Mouse (Mus musculus): Measurements from ENCODE around the gene Slc12a5. TPM values are rescaled to one million over a fixed set of nuclear protein-coding genes. Genes with fewer than 3 reads are reported as not detected.
A peak's percentile ranks its signal among the peaks of the same experiment; 100 is the strongest.

Gene Slc12a5
- polyA plus RNA-seq, 1 experiment from 2014 or later = 0.55 TPM

GRCm38 (mm10) chr2:165009581-165009980 is 49.0 kb downstream of the Slc12a5 start:
- 90% methylated on average over 2 of the region's 2 CpGs for WGBS
- Histone ChIP-seq H3K36me3 (ENCODE audit: control insufficient read depth, insufficient read depth, low read length) (peaks cover 51% of the 10 kb centered on the region), H3K4me1 (replicated peaks; ENCODE audit: control insufficient read depth, insufficient read depth, low read length) (no peaks in the 10 kb centered on the region), H3K9me3 (ENCODE audit: control insufficient read depth, low read length) (no peaks in the 10 kb centered on the region), H3K4me3 (ENCODE audit: low read depth, low read length) (no peak overlapping the region), H3K9ac (ENCODE audit: low read depth, low read length) (no peak overlapping the region), H3K27ac (ENCODE audit: low read depth, low read length) (no peak overlapping the region), H3K4me2 (no peak overlapping the region), H3K27me3 (replicated peaks; ENCODE audit: control insufficient read depth, insufficient read depth, low read length) (no peaks in the 10 kb centered on the region)
- DNase-seq (ENCODE audit: low spot score) (no peak), ATAC-seq (replicated peaks; ENCODE audit: low FRiP score) (no peak)

DNA sequence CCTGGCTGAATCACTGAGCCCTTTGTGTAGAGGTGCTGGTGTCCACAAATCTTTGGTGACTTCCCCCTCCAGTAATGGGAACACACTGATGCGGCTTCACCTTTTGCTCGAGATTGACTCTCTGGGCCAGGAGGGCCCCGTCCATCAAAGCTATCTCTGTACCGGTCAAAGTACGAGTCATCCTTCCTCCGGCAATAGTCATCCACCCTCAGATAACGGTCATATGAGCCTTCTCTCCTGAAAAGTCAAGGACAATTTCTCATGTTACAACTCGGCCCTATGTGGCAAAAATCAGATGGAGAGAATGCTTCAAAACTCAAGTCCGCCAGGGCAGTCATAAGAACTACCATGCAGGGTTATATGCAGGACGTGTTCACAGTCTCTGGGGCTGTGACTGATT is 49.7 kb downstream of the Slc12a5 start:
- H3K4me1 ChIP-seq (replicated peaks; ENCODE audit: control insufficient read depth, insufficient read depth, low read length) = no peaks in the 10 kb centered on the region
- peaks cover 47% of the 10 kb centered on the region for H3K36me3 ChIP-seq (ENCODE audit: control insufficient read depth, insufficient read depth, low read length)
- H3K27me3 ChIP-seq (replicated peaks; ENCODE audit: control insufficient read depth, insufficient read depth, low read length) = no peaks in the 10 kb centered on the region
- no peak for DNase-seq (ENCODE audit: low spot score)
- no peak overlapping the region for H3K9ac ChIP-seq (ENCODE audit: low read depth, low read length)
- no peak overlapping the region for H3K4me2 ChIP-seq
- no peak overlapping the region for H3K4me3 ChIP-seq (ENCODE audit: low read depth, low read length)
- no peak overlapping the region for H3K27ac ChIP-seq (ENCODE audit: low read depth, low read length)
- no peaks in the 10 kb centered on the region for H3K9me3 ChIP-seq (ENCODE audit: control insufficient read depth, low read length)
- no peak for ATAC-seq (replicated peaks; ENCODE audit: low FRiP score)
- 56% methylated on average over 10 of the region's 10 CpGs for WGBS

DNA sequence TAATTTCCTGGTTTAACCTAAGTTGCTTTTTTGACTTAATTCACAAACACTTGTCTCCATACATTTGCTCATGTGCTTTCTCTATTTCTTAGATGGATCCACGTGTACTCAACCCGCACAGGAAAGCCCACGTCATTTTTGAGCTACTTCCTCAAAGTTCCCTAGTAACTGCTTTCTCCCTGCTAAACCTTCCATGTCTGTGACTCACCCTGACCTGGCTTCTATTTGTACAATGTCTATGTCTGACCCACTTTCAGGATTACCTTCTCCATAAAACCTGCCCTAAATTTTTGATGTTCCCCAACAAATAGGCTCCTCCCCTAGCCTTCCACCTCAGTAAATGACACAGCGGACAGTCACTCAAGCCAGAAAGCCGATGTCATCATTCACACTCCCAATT is 54.3 kb downstream of the Slc12a5 start:
- peaks cover 21% of the 10 kb centered on the region for H3K36me3 ChIP-seq (ENCODE audit: control insufficient read depth, insufficient read depth, low read length)
- no peaks in the 10 kb centered on the region for H3K4me1 ChIP-seq (replicated peaks; ENCODE audit: control insufficient read depth, insufficient read depth, low read length)
- H3K9me3 ChIP-seq (ENCODE audit: control insufficient read depth, low read length) = no peaks in the 10 kb centered on the region
- WGBS = 72% methylated on average over 5 of the region's 5 CpGs
- H3K4me2 ChIP-seq = no peak overlapping the region
- H3K27me3 ChIP-seq (replicated peaks; ENCODE audit: control insufficient read depth, insufficient read depth, low read length) = no peaks in the 10 kb centered on the region
- ATAC-seq (replicated peaks; ENCODE audit: low FRiP score) (no peak), DNase-seq (ENCODE audit: low spot score) (no peak)
- H3K9ac ChIP-seq (ENCODE audit: low read depth, low read length) = no peak overlapping the region
- no peak overlapping the region for H3K27ac ChIP-seq (ENCODE audit: low read depth, low read length)
- no peak overlapping the region for H3K4me3 ChIP-seq (ENCODE audit: low read depth, low read length)

DNA sequence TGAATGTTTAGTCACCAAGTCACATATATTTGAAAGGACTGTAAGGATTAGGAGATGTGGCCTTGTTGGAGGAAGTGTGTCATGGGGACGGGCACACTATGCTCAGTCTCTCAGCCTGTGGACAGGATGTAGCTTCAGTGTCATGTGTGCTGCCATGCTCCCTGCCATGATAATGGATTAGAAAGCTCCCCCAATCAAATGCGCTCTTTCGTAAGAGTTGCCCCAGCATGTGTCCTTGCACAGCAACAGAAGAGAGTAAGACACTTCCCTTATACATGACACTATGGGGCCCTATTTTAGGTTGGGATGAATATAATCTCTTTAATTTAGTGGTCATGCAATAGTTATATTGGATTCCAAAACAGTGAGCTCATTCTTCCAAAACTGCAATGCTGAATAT is 59.9 kb downstream of the Slc12a5 start:
- ATAC-seq (replicated peaks; ENCODE audit: low FRiP score) = no peak
- H3K27ac ChIP-seq (ENCODE audit: low read depth, low read length) = no peak overlapping the region
- H3K9ac ChIP-seq (ENCODE audit: low read depth, low read length) = no peak overlapping the region
- 83% methylated on average over 3 of the region's 3 CpGs for WGBS
- H3K4me2 ChIP-seq = no peak overlapping the region
- peaks cover 5% of the 10 kb centered on the region; the same call in 1 of the 2 replicates for H3K36me3 ChIP-seq (ENCODE audit: control insufficient read depth, insufficient read depth, low read length)
- H3K27me3 ChIP-seq (replicated peaks; ENCODE audit: control insufficient read depth, insufficient read depth, low read length) = no peaks in the 10 kb centered on the region
- DNase-seq (ENCODE audit: low spot score) = no peak
- H3K4me3 ChIP-seq (ENCODE audit: low read depth, low read length) = no peak overlapping the region
- H3K9me3 ChIP-seq (ENCODE audit: control insufficient read depth, low read length) = no peaks in the 10 kb centered on the region
- no peaks in the 10 kb centered on the region for H3K4me1 ChIP-seq (replicated peaks; ENCODE audit: control insufficient read depth, insufficient read depth, low read length)

GRCm38 (mm10) chr2:165027163-165027562 is 66.6 kb downstream of the Slc12a5 start:
- Histone ChIP-seq H3K4me3 (ENCODE audit: low read depth, low read length) (no peak overlapping the region), H3K36me3 (ENCODE audit: control insufficient read depth, insufficient read depth, low read length) (peaks cover 5% of the 10 kb centered on the region; the same call in 1 of the 2 replicates), H3K27ac (ENCODE audit: low read depth, low read length) (no peak overlapping the region), H3K4me2 (no peak overlapping the region), H3K4me1 (replicated peaks; ENCODE audit: control insufficient read depth, insufficient read depth, low read length) (no peaks in the 10 kb centered on the region), H3K27me3 (replicated peaks; ENCODE audit: control insufficient read depth, insufficient read depth, low read length) (no peaks in the 10 kb centered on the region), H3K9me3 (ENCODE audit: control insufficient read depth, low read length) (no peaks in the 10 kb centered on the region), H3K9ac (ENCODE audit: low read depth, low read length) (no peak overlapping the region)
- DNase-seq (ENCODE audit: low spot score) = no peak
- no peak for ATAC-seq (replicated peaks; ENCODE audit: low FRiP score)
- 66% methylated on average over 1 of the region's 1 CpGs for whole genome bisulfite sequencing

DNA sequence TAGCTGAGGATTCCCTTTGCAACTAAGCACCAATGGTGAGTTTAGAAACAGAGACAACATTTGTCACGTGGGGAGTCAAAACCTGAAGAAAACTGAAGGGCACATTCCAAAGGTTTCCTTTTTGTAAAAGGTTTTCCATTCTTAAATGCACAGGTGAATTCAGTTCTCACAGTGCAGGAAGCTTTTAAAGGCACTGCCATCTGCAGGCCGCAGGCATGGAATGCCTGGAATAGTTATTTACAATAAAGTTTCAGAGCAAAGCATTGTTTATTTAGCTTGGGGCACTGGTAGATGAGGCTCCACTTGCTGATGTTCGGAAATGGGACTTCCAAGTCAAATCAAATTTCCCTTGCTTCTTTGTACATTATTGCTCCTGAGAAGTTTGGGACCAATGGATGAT is 71.9 kb downstream of the Slc12a5 start:
- Histone ChIP-seq H3K4me2 (peak overlapping the region; percentile 73), H3K9ac (ENCODE audit: low read depth, low read length) (no peak overlapping the region), H3K4me3 (ENCODE audit: low read depth, low read length) (peak overlapping the region; percentile 94; the same call in 1 of the 2 replicates), H3K4me1 (replicated peaks; ENCODE audit: control insufficient read depth, insufficient read depth, low read length) (peaks cover 12% of the 10 kb centered on the region), H3K9me3 (ENCODE audit: control insufficient read depth, low read length) (no peaks in the 10 kb centered on the region), H3K36me3 (ENCODE audit: control insufficient read depth, insufficient read depth, low read length) (no peaks in the 10 kb centered on the region), H3K27ac (ENCODE audit: low read depth, low read length) (no peak overlapping the region), H3K27me3 (replicated peaks; ENCODE audit: control insufficient read depth, insufficient read depth, low read length) (no peaks in the 10 kb centered on the region)
- DNase-seq (ENCODE audit: low spot score) (no peak), ATAC-seq (replicated peaks; ENCODE audit: low FRiP score) (no peak)
- 61% methylated on average over 3 of the region's 3 CpGs for WGBS

DNA sequence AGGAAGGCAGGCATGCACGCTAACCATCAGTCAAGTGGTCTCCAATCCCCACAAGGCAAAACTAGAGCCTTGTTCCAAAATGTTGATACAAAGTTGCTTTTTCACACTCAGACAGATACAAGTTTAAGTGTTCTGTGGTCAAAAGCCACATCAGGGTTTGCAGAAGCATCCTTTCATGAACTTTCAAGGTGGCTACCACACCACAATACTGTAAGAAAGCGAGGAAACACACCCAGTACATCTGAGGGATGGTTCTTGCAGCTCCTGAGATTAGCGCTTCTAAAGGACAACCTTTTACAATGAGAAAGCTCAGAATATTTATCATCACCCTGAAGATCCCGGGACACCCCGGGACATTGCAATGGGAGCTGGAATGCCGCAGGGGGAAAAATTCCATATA is 72.7 kb downstream of the Slc12a5 start:
- no peaks in the 10 kb centered on the region for H3K27me3 ChIP-seq (replicated peaks; ENCODE audit: control insufficient read depth, insufficient read depth, low read length)
- no peak overlapping the region for H3K27ac ChIP-seq (ENCODE audit: low read depth, low read length)
- peak overlapping the region; percentile 73 for H3K4me2 ChIP-seq
- ATAC-seq (replicated peaks; ENCODE audit: low FRiP score) = no peak
- DNase-seq (ENCODE audit: low spot score) = no peak
- H3K36me3 ChIP-seq (ENCODE audit: control insufficient read depth, insufficient read depth, low read length) = no peaks in the 10 kb centered on the region
- H3K4me1 ChIP-seq (replicated peaks; ENCODE audit: control insufficient read depth, insufficient read depth, low read length) = peaks cover 12% of the 10 kb centered on the region
- peak overlapping the region; percentile 94 for H3K4me3 ChIP-seq (ENCODE audit: low read depth, low read length)
- peak overlapping the region; percentile 97 for H3K9ac ChIP-seq (ENCODE audit: low read depth, low read length)
- H3K9me3 ChIP-seq (ENCODE audit: control insufficient read depth, low read length) = no peaks in the 10 kb centered on the region
- WGBS = 65% methylated on average over 6 of the region's 6 CpGs

DNA sequence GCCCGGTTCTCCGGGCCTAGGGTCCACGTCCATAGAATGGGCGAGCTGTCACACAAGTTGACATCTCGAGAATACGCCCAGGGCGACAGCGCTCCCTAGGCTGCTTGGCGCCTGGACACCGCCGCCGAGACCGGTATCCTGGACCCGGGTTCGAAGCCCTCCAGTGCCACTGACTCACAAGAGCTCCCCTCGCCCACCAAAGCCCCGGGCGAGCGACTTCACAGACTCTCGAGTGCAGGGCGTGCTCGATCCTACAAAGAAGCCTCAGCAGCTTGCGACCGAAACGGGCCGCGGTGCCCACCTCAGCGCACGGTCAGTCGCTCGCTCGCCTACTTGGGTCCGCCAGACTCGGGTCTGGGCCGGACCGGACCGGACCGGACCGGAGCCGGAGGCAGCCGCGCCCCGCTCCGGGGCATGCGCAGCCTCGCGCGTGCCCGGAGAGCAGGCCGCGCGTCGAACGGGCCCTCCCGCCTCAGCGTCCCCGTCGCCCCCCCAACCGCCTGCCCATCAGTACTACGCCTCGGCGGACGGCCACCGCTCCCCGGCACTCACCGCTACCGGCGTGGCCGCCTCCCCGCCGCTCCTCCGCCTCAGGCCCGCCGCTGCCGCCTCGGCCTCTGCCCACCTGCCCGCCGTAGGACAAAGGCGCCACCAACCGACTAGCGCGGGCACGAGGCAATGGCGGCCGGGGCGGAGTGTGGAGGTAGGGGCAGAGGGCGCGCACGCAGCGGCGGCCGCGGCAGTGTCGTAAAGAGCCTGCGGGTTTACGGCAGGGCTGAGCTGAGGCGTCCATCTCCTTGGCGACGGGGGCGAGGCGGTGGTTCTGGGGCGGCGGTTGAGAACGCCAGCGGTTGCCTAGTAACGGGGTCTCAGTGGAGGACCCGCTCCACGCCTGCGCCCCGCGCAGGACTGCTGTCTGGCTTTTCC is 73.8 kb downstream of the Slc12a5 start, which contains the start of gene Ncoa5:
Gene Ncoa5 (minus strand): TSS at position 737 of the 927 bp plus-strand sequence.
- peak within 1 kb of the TSS; percentile 55; the same call in 1 of the 2 replicates for H3K27ac ChIP-seq (ENCODE audit: low read depth, low read length)
- peaks cover 12% of the 10 kb centered on the region for H3K4me1 ChIP-seq (replicated peaks; ENCODE audit: control insufficient read depth, insufficient read depth, low read length)
- under 1% methylated on average over 98 of the region's 111 CpGs for WGBS
- DNase-seq (ENCODE audit: low spot score) (peak; percentile 99), ATAC-seq (replicated peaks; ENCODE audit: low FRiP score) (peak; percentile 96)
- no peaks in the 10 kb centered on the region for H3K27me3 ChIP-seq (replicated peaks; ENCODE audit: control insufficient read depth, insufficient read depth, low read length)
- peak within 1 kb of the TSS; percentile 73 for H3K4me2 ChIP-seq
- no peaks in the 10 kb centered on the region for H3K9me3 ChIP-seq (ENCODE audit: control insufficient read depth, low read length)
- peak within 1 kb of the TSS; percentile 97 for H3K9ac ChIP-seq (ENCODE audit: low read depth, low read length)
- H3K4me3 ChIP-seq (ENCODE audit: low read depth, low read length) = peak within 1 kb of the TSS; percentile 94
- no peaks in the 10 kb centered on the region for H3K36me3 ChIP-seq (ENCODE audit: control insufficient read depth, insufficient read depth, low read length)

DNA sequence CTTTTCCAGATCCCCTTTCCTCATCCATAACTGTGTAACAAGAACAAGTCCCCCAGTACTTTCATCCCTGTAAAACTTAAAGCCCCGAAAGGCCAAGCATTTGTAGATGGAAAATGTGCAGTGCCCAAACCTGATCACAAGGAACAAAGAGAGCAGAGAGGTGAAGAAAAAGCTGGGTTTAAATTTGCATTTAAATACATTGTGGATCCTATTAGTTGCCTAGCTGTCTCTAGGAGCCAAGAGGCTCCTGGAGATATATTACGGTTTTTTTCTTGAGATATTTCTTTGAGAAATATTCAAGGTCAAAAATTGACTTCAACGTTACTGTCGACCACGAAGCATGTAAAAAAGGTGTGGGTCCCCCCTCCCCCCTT is 74.4 kb downstream of the Slc12a5 start:
- 52% methylated on average over 5 of the region's 5 CpGs for WGBS
- H3K4me3 ChIP-seq (ENCODE audit: low read depth, low read length) = peak overlapping the region; percentile 94
- peak overlapping the region; percentile 73 for H3K4me2 ChIP-seq
- H3K27me3 ChIP-seq (replicated peaks; ENCODE audit: control insufficient read depth, insufficient read depth, low read length) = no peaks in the 10 kb centered on the region
- H3K9me3 ChIP-seq (ENCODE audit: control insufficient read depth, low read length) = no peaks in the 10 kb centered on the region
- peaks cover 12% of the 10 kb centered on the region for H3K4me1 ChIP-seq (replicated peaks; ENCODE audit: control insufficient read depth, insufficient read depth, low read length)
- H3K27ac ChIP-seq (ENCODE audit: low read depth, low read length) = no peak overlapping the region
- no peaks in the 10 kb centered on the region for H3K36me3 ChIP-seq (ENCODE audit: control insufficient read depth, insufficient read depth, low read length)
- DNase-seq (ENCODE audit: low spot score) (no peak), ATAC-seq (replicated peaks; ENCODE audit: low FRiP score) (no peak)
- H3K9ac ChIP-seq (ENCODE audit: low read depth, low read length) = no peak overlapping the region
